Mouse (Mus musculus): ENCODE results near the gene Slc12a3.

DNA sequence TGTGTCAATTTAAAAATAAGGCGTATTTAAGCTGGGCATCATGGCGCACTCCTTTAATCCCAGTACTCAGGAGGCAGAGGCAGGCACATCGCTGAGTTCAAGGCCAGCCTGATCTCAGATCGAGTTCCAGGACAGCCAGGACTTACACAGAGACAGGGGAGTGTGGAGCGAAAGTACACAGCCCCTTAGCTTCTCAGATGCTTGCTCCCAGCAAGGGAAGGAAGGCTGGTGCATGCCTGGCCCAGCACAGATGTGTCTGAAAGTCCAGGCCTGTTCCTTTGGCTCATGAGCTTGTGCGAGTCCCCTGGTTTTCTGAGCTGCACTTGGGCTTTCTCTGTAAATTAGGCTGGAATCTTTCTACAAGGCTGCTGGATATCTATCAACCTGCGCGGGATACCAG lies 61.9 kb downstream of the Slc12a3 start:
- TF ChIP-seq EP300 (IDR thresholded peaks at IDR 0.05; ENCODE audit: low read length) (no peak), CTCF (conservative IDR thresholded peaks at IDR 0.05 in 1 of 2, IDR thresholded peaks at IDR 0.05 in 1 of 2; ENCODE audit: low read depth in 2 of 2, low read length in 2 of 2) (no peak), ZC3H11A (IDR thresholded peaks at IDR 0.05; ENCODE audit: low read depth, low read length) (no peak), ZKSCAN1 (IDR thresholded peaks at IDR 0.05; ENCODE audit: borderline replicate concordance, low read depth, low read length) (no peak), HCFC1 (IDR thresholded peaks at IDR 0.05; ENCODE audit: low read depth, low read length) (no peak), MAZ (IDR thresholded peaks at IDR 0.05; ENCODE audit: low read depth, low read length) (no peak), POLR2A (IDR thresholded peaks at IDR 0.05; ENCODE audit: low read depth, low read length) (no peak), RCOR1 (conservative IDR thresholded peaks at IDR 0.05; ENCODE audit: low read depth, low read length) (no peak), TBP (conservative IDR thresholded peaks at IDR 0.05; ENCODE audit: low read depth, low read length) (no peak), ZNF384 (IDR thresholded peaks at IDR 0.05; ENCODE audit: low read depth, low read length) (no peak), ETS1 (conservative IDR thresholded peaks at IDR 0.05; ENCODE audit: low read depth, low read length) (no peak)

All from CH12.LX (cell line).